Mouse (Mus musculus): ENCODE data around the gene Tbc1d2b.

Gene Tbc1d2b

DNA sequence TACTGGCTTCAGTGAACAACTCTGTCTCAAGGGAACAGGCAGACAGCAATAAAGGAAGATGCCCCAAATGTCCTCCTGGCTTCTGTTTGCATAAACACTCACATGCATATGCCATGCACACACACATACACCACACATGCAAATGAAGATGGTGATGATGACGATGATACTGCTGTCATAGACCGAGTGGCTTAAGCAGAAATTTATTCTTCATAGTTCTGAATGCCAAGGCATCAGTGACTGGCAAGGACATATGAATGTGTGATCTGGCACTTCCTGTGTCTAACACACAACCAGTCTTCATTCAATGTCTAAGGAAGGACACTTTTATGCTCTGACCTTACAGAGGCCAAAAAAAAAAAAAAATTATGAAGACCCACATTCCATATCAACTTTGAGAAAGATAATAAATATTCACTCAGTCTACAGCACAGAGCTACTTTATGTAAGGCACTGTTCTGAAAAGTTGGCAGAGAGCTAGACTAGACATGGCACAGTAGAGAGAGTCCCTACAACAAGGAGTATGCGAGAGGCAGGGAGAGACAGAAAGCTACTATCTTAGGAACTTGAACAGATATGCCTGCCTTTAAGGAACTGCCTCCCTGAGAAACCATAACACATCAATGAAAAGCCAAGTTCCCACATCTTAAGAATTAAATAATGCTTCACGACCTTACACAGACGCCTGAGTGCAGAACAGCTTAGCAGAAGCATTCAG, 5.1 kb downstream of the Tbc1d2b start:
- DNase-seq (ENCODE audit: low spot score in 2 of 2), result peak; percentile 1 to 2

DNA sequence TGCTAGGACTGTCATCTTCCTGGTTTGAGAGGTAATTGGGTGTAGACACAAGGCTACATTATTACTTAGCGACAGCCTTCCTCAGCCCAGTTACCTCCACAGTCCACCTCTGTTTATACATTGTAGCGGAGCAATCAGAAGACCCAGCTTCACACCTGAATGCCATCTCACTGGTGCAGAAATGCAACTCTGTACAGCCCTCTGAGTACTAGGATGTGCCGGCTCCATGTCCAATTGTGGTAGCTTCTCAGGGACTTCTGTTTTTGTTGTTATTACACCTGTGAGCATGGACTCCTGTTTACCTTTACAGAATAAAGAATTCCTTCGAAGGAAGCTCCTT, 7.3 kb downstream of the Tbc1d2b start:
- DNase-seq (ENCODE audit: low spot score in 2 of 2), result no peak

DNA sequence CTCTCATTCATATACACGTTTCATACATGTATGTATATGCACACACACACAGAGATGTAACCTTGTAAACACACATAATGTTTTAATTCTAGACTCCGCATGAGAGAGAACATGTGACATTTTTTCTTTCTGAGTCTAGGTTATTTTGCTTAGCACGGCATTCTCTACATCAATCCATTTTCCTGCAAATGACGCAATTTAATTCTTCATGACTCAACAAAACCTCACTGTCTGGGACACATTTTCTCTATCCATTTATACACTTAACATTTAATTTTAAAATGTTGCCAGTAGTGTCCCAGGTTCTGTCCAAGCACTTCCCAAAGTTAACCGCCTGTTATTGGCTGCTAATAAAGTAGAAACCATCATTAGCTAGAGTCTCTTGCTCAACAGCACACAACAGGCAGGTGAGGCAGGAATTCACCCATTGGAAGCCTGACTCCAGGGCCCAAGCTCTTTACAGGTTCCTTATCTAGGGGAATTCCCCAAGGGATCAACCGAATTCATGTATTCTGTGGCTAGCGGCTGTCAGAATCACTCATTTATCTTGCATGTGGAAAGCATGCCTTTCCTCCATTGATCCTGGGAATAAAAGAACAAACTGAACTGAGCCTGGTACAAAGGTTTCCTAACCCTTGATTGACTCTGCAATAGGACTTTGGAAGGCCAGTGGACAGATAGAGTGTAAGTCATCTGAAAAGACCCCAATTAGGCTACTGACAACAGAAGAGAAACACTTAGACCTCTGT, 7.8 kb downstream of the Tbc1d2b start:
- no peak for DNase-seq (ENCODE audit: low spot score in 2 of 2)

DNA sequence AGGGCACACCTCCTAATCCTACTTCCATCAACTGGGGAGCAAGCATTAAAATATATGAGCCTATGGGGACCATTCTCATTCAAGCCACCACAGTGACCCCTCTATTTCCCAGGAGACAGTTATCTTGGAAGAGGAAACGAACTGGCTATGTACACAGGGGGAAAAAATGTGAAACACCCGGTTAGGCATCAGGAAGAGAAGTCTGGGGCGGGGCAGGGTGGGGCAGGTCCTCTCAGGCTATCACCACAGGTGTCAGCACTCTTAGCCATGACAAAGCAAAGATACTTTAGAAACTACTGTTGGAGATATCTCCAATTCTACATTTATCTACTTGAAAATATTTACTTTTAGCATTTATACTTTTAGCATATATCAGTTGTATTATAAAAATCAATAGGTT, 8.5 kb downstream of the Tbc1d2b start:
- no peak for DNase-seq (ENCODE audit: low spot score in 2 of 2)

DNA sequence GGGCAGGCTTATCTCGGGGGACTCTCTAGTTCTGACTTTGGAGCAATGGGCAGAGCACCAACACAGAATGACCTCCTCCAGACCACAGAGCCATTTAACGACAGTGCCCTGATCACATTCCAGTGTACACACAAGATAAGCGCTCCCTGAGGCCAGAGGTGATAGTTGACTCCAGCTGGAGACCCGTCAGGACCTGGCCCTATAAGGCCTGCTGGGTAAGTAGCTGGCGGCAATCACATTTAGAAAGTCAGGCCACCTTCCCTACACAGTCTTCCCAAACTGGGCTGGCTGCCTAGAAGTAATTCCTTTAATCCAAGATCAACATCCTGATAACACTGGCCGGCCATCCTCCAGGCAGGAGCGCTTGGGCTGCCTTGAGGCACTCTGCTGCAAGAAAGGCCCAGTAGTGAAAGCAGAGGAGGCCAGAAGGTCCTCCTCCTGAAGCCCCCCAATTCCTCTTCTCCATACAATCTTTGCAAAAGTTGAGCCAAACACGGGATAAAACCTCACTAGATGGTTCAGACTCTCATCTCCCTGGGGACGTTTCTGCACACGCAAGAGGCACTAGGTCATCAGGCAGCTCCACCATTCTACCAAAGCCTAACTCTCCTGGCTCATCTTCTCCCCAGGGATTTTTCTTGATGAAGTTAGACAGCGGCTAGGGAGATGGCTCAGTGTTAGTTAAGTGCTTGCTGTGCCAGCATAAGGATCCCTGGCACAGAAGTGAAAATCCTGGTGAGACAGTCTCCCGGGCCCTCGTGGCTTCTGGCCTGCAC, 9.8 kb downstream of the Tbc1d2b start:
- no peak for DNase-seq (ENCODE audit: low spot score in 2 of 2)

DNA sequence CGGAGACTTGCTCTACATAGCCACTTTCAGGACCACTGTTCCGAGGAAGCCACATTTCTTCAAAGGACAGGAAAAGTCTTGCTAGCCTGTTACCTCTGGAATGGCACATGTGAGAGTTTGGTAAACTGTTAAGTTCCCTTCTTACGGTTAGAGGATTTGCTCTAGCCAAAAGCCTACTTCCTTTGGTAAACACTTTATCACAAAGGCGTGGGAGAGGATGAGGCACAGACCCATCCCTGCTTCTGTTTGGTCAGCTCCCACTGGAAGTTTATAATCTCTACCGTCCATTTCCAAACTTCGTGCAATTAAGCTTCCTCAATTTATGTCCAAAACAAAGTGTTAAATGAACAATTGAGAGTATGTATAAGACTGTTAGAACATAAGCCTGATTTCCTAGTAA, 10.5 kb downstream of the Tbc1d2b start:
- no peak for DNase-seq (ENCODE audit: low spot score in 2 of 2)

DNA sequence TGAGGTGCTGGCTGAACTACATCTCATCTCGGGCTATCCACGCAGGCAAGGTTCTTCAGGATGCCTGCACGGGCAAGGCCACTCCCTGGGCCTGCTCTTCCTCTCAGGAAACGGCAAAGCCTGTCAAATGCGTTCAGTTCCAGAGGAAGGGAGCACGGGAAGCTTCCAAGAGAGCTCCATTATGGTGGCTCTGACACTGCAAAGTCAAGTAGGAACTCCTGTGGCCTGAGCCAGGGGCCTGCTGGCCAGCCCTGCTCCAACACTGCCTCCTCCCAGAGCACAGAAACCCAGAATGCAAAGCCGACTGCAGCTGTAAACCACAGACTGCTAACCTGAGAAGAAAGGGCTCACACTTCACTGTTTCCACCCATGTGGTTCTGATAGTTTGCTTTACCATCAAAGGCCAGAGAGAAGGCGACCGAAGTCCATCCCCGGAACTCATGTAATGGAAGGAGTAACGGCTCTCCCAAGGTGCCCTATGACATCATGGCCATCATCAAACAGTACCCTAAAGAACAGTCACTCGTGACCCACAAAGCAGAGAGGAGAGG, 11.1 kb downstream of the Tbc1d2b start:
- no peak for DNase-seq (ENCODE audit: low spot score in 2 of 2)

DNA sequence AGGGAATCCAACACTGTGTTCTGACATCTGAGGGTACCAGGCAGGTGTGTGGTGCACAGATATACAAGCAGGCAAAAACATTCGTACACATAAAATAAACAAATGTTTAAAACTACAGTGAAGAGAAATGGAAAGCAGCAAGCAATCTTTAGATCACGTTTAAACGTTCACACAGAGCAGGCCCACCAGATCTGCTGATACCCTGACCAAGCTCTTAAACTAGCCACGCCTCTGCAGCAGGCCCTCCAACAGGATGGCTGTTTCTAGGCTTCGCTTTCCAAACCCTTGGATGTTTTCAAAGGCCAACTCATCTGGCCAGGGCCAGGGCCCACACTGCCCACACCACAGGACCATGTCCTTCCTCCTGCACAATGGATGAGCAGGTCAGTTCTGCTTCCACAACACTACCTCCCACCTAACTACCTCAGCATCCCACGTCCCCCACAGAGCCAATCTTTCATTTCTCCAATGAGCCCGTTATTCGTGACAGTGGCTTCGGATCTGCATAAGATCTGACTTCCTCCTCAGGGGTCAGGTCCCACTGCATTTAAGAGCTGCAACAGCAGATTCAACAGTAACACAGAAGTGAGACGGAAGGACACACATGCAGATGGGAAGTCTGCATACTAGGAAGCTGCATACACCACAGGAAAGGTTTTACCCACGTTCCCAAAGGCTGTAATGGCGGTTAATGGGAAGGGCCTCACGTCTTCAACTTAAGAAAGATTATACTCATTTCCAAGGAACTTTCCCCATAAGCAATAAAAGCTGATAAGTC, 12.7 kb downstream of the Tbc1d2b start:
- no peak for DNase-seq (ENCODE audit: low spot score in 2 of 2)

DNA sequence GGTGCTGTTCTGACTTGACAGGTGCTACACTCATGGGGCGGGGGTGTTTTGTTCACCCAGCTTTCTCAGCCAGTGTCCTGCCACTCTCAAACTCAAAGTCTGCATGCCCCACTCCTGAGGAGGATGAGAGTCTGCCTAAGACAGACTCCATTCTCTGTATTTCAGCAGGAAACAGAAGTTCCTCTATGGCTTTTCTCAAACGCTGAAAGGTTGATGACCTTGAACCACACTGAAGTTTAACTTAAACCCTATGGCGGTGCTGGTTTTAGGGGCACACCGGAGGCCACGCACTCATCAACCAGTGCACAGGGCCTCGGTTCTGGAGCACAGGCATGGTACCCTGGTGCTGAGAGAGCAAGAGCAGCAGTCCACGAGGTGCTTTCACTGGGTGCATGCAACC, 13.4 kb downstream of the Tbc1d2b start:
- no peak for DNase-seq (ENCODE audit: low spot score in 2 of 2)

DNA sequence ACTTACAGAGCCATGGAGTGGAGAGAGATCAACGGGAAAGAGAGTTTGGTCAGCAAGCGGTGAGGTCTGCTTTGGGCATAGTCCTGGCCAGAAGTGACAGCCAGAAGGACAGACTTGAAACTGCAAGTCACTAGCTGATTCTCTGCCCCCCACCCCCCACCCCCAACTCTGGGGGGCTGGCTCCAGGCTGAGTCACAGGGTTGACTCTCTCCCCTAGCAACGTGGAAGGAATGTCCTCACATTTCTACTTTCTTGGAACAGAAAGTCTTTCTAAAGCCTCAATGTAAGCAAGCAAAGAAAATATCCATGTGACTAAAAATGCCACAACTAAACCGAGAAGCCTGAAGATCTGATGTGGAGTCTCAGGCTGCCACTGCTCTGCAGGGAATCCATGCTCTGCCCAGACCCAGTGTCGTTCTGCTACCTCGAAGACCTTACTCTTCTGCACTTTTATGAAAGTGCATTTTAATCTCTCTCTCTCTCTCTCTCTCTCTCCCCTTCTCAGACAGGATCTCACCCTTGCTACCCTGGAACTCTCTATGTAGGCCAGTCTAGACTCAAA, 14.7 kb downstream of the Tbc1d2b start:
- DNase-seq (ENCODE audit: low spot score in 2 of 2), result no peak

DNA sequence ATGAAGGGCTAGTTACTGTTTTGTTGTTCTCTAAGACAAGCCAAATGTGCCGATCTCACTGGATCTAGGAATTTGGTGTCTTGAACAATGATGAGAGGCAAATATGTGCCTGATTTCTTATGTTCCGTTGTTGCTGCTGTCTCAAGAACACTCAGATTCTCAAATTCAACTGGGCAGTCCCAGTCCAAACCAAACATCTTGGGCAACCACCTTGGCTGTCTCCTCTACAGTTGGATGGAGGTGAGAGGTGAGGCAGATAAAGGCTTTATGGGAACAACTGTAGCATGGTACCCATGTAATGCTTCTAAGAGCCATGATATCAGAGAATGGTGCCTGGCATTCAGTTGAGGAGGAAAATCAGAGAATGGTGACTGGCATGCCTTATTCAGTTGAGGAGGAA, 17.4 kb downstream of the Tbc1d2b start:
- no peak for DNase-seq (ENCODE audit: low spot score in 2 of 2)

DNA sequence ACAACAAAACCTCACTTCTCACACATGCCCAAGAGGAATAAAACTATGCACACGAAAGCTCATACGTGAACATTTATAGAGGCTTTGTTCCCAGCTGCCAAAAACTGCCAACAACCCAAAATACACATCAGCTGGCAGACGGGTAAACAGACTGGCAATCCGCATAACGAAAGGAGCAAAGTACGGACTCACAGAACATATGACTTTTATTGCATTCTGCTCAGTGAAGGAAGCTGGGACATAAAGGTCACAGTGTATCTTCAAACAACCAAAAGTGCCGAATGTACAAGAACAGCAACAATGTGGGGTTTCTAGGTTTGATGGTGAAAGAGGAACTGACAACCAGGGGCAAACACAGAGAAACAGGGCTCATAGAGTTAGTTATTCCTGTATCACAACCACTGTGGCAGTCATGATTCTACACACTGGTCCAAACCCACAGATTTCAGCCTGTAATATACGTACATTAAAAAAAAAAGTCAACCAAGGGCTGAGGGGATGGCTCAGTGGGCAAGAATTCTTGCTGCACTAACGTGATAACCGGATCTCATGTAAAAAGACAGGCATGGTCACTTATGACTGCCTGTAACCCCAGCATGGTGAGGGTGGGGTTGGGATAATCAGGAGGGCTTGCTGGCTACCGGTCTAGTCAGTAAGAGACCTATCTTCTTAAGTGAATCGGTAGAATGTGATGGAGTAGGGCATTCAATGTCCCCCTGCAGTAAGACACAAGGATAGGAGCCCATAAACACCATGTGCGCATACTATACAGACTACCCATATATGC, 19.4 kb downstream of the Tbc1d2b start:
- no peak for DNase-seq (ENCODE audit: low spot score in 2 of 2)

DNA sequence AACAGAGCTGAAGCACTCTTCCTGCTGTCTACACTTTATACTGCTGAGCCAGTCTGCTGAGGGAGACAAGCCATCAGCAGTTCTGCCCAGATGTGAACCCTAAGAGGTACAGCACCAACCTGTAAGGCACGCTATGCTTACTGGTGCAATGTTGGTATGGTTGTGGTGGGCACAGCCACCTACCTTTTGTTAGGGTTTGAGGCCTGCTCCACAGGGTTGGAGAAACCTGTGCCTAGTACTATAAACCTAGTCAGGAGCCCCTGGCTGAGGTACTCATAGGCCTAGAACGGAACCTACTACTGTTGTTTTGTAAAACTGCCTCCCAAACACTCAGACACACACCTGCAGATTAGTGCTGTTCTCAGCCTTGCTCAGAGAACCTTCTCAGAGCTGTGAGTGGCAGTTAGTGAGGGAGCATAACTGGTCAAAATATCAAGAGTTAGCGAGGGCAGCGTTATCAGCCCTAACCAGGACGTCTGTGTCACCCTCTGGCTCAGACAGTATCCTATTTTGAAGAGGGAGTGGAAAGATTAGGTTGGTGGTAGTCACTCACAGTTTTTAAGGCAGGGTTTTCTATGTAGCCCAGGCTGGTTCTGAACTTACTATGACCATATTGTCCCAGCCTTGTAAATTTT, 20.3 kb downstream of the Tbc1d2b start:
- DNase-seq (ENCODE audit: low spot score in 2 of 2), result no peak

DNA sequence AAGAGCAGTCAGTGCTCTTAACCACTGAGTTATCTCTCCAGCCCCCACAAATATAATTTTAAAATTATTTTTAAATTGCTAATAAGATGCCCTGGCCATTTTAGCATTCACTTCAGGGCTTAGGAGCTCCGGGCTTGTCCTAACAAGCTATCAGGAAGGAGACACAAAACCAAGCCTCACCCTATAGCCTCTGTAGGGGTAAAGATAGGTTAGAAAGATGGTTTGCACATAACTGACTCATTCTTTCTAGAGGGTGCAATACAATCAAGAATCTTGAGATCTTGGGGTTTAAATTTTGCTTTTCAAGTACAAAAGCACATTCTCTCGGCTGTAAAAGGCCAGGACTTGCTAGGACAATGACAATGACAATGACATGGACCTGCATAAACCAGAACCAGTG, 21.6 kb downstream of the Tbc1d2b start:
- no peak for DNase-seq (ENCODE audit: low spot score in 2 of 2)

DNA sequence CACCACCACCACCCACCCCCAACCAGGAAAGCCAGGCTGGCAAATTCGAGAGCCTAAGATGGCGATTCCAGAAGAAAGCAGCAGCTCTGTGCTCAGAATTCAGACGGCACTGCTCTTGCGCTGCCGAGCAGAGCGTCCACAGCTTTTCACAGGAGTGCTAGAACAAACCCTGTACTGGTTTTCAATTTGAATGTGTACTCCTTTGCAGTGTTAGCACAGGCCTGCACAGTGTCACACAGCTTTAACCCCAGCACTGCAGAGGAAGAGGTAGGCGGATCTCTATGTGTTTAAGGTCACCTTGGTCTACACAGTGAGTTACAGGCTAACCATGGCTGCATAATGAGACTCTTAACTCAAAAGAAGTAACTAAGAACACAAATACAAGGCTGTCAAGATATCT, 22.3 kb downstream of the Tbc1d2b start:
- DNase-seq (ENCODE audit: low spot score in 2 of 2), result no peak

DNA sequence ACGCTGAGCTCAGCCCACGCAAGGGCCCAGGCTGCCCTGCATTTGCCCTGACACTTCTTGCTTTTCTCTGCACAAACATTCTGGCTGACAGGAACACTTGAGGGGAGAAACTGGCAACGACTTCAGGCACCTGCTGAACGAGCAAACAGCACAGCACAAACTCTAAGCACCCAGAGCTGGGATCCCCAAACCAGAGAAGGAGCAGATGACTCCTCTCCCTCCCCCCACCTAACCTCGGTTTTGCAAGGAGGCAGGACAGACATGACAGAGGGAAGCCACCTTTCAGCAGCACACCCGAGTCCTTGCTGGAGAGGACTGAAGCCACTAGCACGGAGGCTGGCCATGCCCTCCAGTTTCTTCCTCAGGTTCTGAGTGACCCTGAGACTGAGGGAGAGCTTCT, 23.3 kb downstream of the Tbc1d2b start:
- no peak for DNase-seq (ENCODE audit: low spot score in 2 of 2)

DNA sequence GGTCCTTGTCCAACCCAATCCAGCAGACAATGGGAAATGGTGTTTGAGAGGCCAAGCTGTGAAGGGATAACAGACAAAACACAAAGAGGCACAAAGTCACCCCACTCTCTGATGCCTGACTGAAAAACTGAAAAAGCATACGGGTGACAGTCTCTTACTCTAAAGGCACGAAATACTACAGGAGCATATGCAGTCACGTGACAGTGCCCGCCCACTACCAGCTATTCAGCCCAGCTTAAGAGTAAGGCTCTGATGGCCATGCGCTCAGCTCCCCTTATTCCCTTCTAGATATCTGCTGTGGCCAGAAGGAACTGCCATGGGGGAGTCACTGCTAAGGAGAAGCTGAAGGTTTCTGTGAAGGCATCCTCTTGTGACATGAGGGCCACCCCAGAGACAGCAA, 24.8 kb downstream of the Tbc1d2b start:
- no peak for DNase-seq (ENCODE audit: low spot score in 2 of 2)

DNA sequence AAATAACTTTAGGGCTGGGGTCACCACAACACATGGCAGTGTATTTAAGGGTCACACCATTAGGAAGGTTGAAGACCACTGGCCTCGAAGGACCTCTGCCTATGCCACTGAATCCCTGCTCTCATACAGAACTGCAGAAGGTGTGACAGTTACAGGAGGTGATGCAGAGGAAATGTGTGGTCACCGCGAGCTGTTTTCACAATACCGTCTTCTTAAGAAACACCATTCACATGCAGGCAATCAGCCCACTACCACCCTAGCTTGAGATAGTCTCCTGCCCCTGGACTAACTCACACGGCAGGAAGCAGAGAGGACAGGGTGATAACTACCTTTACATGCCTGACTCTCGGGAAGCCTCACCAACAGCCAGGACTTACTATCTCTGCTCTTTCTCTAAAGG, 25.4 kb downstream of the Tbc1d2b start:
- DNase-seq (ENCODE audit: low spot score in 2 of 2), result no peak

DNA sequence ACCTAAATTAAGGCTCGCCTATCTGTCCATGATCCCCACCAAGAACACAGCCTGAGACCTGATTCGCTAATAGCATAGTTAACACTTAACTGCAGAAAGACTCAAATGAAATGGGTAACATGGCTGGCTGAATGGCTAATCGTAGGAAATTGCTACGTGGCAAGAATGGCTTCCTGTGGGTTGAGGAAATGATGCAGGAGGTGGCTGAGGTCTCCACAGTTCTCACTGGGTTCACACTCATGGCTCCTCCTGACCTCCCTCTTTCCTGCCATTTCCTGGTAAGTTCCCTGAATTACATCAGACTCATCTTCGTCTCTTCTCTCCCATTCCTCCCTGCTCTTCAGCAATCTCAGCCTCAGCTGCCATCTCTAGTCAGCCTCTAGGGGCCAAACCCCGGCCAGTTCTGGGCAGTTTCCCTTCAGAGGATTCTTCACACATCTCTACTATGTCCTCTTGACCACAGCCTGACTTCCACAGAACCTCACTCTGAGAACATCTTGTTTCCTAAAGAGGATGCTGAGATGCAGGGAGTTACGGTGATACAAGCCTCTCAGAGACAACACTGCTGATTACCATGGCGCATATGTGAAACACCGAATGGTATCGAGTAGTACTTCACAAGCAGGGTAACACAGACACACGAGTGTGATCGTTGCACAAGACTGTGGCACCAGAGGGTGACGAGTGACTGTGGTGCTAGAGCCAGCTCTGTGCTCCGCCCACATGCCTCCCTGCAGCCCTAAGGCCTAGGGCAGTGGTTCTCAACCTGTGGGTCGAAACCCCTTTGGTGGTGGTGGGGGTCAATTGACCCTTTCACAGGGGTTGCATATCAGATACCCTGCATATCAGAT, 26.1 kb downstream of the Tbc1d2b start:
- no peak for DNase-seq (ENCODE audit: low spot score in 2 of 2)

Measured in right cerebral cortex, adult 2 months (tissue).